Mouse (Mus musculus): ENCODE measurements around the gene Skiv2l. TPM values are rescaled to one million over a fixed set of nuclear protein-coding genes. Genes with fewer than 3 reads are reported as not detected.
"Not testable (repeated sequence)": the region's sequence is repeated elsewhere in the genome, so short reads cannot be mapped to it uniquely, and the experiment has no call there.

The Skiv2l gene
- polyA plus RNA-seq, 1 experiment from 2014 or later = 45.9 TPM

- not testable (repeated sequence) for ATAC-seq (replicated peaks; ENCODE audit: low FRiP score, low TSS enrichment, low read depth); H3K4me2 ChIP-seq (ENCODE audit: low read length); H3K9me3 ChIP-seq (ENCODE audit: control insufficient read depth, low read length); H3K4me1 ChIP-seq (replicated peaks; ENCODE audit: control insufficient read depth, insufficient read depth, low read length); H3K27ac ChIP-seq (ENCODE audit: low read depth); DNase-seq (ENCODE audit: low spot score); H3K36me3 ChIP-seq (ENCODE audit: control insufficient read depth, insufficient read depth, low read length); H3K4me3 ChIP-seq (ENCODE audit: low read depth, low read length); H3K9ac ChIP-seq (ENCODE audit: low read length); H3K27me3 ChIP-seq (replicated peaks; ENCODE audit: control insufficient read depth, insufficient read depth, low read length)
- WGBS = 93% methylated on average over 16 of the region's 16 CpGs
These were observed 49.2 kb downstream of the Skiv2l start for GRCm38 (mm10) chr17:34800781-34801305.

GRCm38 (mm10) chr17:34799531-34799925, 50.5 kb downstream of the Skiv2l start:
- H3K4me3 ChIP-seq (ENCODE audit: low read depth, low read length) = no peak overlapping the region
- H3K36me3 ChIP-seq (ENCODE audit: control insufficient read depth, insufficient read depth, low read length) = no peaks in the 10 kb centered on the region
- no peak overlapping the region for H3K27ac ChIP-seq (ENCODE audit: low read depth)
- H3K27me3 ChIP-seq (replicated peaks; ENCODE audit: control insufficient read depth, insufficient read depth, low read length) = no peaks in the 10 kb centered on the region
- ATAC-seq (replicated peaks; ENCODE audit: low FRiP score, low TSS enrichment, low read depth) (no peak), DNase-seq (ENCODE audit: low spot score) (no peak)
- no peak overlapping the region for H3K4me2 ChIP-seq (ENCODE audit: low read length)
- H3K9ac ChIP-seq (ENCODE audit: low read length) = no peak overlapping the region
- 90% methylated on average over 4 of the region's 4 CpGs for WGBS
- H3K4me1 ChIP-seq (replicated peaks; ENCODE audit: control insufficient read depth, insufficient read depth, low read length) = no peaks in the 10 kb centered on the region
- no peaks in the 10 kb centered on the region for H3K9me3 ChIP-seq (ENCODE audit: control insufficient read depth, low read length)

DNA sequence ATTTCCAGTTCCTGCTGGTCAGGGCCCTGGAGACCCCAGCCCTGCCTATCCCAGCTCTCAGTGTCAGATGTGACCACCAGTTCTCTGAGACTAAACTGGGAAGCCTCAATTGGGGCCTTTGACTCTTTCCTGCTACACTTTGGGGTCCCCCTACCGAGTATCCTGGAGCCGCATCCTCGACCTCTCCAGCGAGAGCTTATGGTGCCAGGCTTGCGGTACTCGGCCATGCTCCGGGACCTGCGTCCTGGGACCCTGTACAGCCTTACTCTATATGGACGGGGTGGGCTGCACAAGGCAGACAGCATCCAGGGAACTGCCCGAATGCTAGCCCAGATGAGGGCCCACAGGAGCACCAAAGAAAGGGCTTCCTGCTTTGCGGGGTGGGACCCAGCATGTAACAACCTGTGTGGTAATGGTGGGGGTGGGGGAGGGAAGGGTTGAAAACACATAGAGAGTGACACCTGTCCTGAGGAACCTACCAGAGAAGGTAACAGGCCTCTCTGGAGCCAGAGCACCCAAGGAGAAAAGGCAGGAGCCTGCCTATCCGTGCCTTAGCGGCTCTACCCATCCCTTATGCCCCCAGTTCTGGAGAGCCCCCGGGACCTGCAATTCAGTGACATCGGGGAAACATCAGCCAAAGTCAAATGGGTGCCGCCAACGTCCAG, 51.0 kb downstream of the Skiv2l start:
- no peak for ATAC-seq (replicated peaks; ENCODE audit: low FRiP score, low TSS enrichment, low read depth)
- DNase-seq (ENCODE audit: low spot score) = peak; percentile 4

DNA sequence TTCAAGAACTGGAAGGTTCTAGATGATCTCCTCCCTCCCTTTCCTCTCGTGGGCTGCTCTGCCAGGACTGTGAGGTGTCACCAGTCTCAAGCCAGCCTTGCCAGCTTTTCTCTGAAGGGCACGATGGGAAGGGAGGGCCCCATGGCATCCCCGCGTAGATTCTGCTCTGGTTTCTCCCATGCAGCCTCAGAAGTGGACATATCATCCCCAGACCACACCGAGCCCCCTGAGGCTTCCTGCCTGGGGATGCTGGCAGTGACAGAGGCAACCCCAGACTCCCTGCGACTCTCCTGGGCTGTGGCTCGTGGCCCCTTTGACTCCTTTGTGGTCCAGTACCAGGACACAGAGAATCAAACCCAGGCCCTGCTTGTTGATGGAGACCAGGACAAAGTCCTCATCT, 51.9 kb downstream of the Skiv2l start:
- H3K4me3 ChIP-seq (ENCODE audit: low read depth, low read length); H3K27ac ChIP-seq (ENCODE audit: low read depth); H3K36me3 ChIP-seq (ENCODE audit: control insufficient read depth, insufficient read depth, low read length); H3K9me3 ChIP-seq (ENCODE audit: control insufficient read depth, low read length); H3K4me1 ChIP-seq (replicated peaks; ENCODE audit: control insufficient read depth, insufficient read depth, low read length); DNase-seq (ENCODE audit: low spot score); H3K9ac ChIP-seq (ENCODE audit: low read length); ATAC-seq (replicated peaks; ENCODE audit: low FRiP score, low TSS enrichment, low read depth); H3K27me3 ChIP-seq (replicated peaks; ENCODE audit: control insufficient read depth, insufficient read depth, low read length); H3K4me2 ChIP-seq (ENCODE audit: low read length): not testable (repeated sequence)
- 82% methylated on average over 7 of the region's 7 CpGs for WGBS

More for the DNA sequence above, 51.0 kb downstream of the Skiv2l start:
- no peak overlapping the region for H3K27ac ChIP-seq (ENCODE audit: low read depth)
- H3K27me3 ChIP-seq (replicated peaks; ENCODE audit: control insufficient read depth, insufficient read depth, low read length) = no peaks in the 10 kb centered on the region
- WGBS = 93% methylated on average over 14 of the region's 17 CpGs
- no peaks in the 10 kb centered on the region for H3K36me3 ChIP-seq (ENCODE audit: control insufficient read depth, insufficient read depth, low read length)
- H3K4me3 ChIP-seq (ENCODE audit: low read depth, low read length) = no peak overlapping the region
- no peak overlapping the region for H3K9ac ChIP-seq (ENCODE audit: low read length)
- H3K4me2 ChIP-seq (ENCODE audit: low read length) = no peak overlapping the region
- H3K9me3 ChIP-seq (ENCODE audit: control insufficient read depth, low read length) = no peaks in the 10 kb centered on the region
- H3K4me1 ChIP-seq (replicated peaks; ENCODE audit: control insufficient read depth, insufficient read depth, low read length) = no peaks in the 10 kb centered on the region

GRCm38 (mm10) chr17:34797211-34797995, 52.6 kb downstream of the Skiv2l start:
- not testable (repeated sequence) for DNase-seq (ENCODE audit: low spot score); H3K4me1 ChIP-seq (replicated peaks; ENCODE audit: control insufficient read depth, insufficient read depth, low read length); H3K27ac ChIP-seq (ENCODE audit: low read depth); H3K4me2 ChIP-seq (ENCODE audit: low read length); H3K9ac ChIP-seq (ENCODE audit: low read length); H3K36me3 ChIP-seq (ENCODE audit: control insufficient read depth, insufficient read depth, low read length); H3K9me3 ChIP-seq (ENCODE audit: control insufficient read depth, low read length); H3K27me3 ChIP-seq (replicated peaks; ENCODE audit: control insufficient read depth, insufficient read depth, low read length); H3K4me3 ChIP-seq (ENCODE audit: low read depth, low read length); ATAC-seq (replicated peaks; ENCODE audit: low FRiP score, low TSS enrichment, low read depth)
- 86% methylated on average over 10 of the region's 10 CpGs for WGBS

DNA sequence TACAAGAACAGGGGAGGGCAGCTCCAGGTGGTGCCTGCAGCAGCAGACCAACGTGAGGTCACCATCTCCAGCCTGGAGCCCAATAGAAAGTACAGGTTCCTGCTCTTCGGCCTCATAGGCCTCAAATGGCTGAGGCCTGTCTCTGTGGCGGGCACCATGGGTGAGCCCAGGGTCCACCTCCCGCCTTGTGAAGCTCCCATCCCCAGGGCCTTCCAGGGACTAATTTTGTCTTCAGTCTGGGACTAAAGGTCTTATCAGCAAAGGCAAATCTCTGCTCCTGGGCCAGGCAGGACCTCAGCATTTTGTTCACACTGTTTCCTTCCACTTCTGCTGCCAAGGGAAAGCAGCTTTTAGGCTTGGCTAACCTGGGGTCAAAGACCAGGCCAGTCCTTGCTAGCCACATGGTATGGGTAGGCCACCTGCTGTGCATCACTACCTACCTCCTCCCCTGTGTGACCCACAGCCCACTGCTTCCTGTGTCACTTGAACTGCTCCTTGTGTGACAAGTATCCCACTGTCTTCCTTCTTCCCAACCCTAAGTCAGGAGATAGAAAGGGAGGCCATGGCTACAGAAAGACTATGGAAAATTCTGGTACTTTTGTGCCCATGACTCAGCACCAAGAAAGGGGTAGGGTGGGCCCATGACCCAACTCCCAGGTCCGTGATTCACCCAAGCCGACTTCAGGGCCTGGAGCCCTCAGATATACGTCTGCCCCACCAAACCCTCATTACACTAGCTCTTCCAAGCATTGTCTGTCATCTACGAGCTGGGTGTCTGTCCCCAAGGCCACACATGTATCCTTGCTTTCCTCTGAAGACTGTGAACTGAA, 53.5 kb downstream of the Skiv2l start:
- Histone ChIP-seq H3K4me3 (ENCODE audit: low read depth, low read length) (no peak overlapping the region), H3K27me3 (replicated peaks; ENCODE audit: control insufficient read depth, insufficient read depth, low read length) (no peaks in the 10 kb centered on the region), H3K9me3 (ENCODE audit: control insufficient read depth, low read length) (no peaks in the 10 kb centered on the region), H3K4me1 (replicated peaks; ENCODE audit: control insufficient read depth, insufficient read depth, low read length) (no peaks in the 10 kb centered on the region), H3K4me2 (ENCODE audit: low read length) (no peak overlapping the region), H3K27ac (ENCODE audit: low read depth) (no peak overlapping the region), H3K36me3 (ENCODE audit: control insufficient read depth, insufficient read depth, low read length) (no peaks in the 10 kb centered on the region), H3K9ac (ENCODE audit: low read length) (no peak overlapping the region)
- ATAC-seq (replicated peaks; ENCODE audit: low FRiP score, low TSS enrichment, low read depth) (no peak), DNase-seq (ENCODE audit: low spot score) (no peak)
- WGBS = 86% methylated on average over 8 of the region's 8 CpGs

- Histone ChIP-seq H3K9ac (ENCODE audit: low read length) (no peak overlapping the region), H3K36me3 (ENCODE audit: control insufficient read depth, insufficient read depth, low read length) (no peaks in the 10 kb centered on the region), H3K4me3 (ENCODE audit: low read depth, low read length) (no peak overlapping the region), H3K27me3 (replicated peaks; ENCODE audit: control insufficient read depth, insufficient read depth, low read length) (no peaks in the 10 kb centered on the region), H3K4me1 (replicated peaks; ENCODE audit: control insufficient read depth, insufficient read depth, low read length) (no peaks in the 10 kb centered on the region), H3K9me3 (ENCODE audit: control insufficient read depth, low read length) (no peaks in the 10 kb centered on the region), H3K27ac (ENCODE audit: low read depth) (no peak overlapping the region), H3K4me2 (ENCODE audit: low read length) (no peak overlapping the region)
- DNase-seq (ENCODE audit: low spot score) (peak; percentile 55), ATAC-seq (replicated peaks; ENCODE audit: low FRiP score, low TSS enrichment, low read depth) (no peak)
- WGBS = 65% methylated on average over 9 of the region's 9 CpGs
These were observed 54.4 kb downstream of the Skiv2l start for GRCm38 (mm10) chr17:34795633-34796032.

- no peaks in the 10 kb centered on the region for H3K4me1 ChIP-seq (replicated peaks; ENCODE audit: control insufficient read depth, insufficient read depth, low read length)
- DNase-seq (ENCODE audit: low spot score) = no peak
- no peaks in the 10 kb centered on the region for H3K27me3 ChIP-seq (replicated peaks; ENCODE audit: control insufficient read depth, insufficient read depth, low read length)
- H3K36me3 ChIP-seq (ENCODE audit: control insufficient read depth, insufficient read depth, low read length) = no peaks in the 10 kb centered on the region
- no peak overlapping the region for H3K27ac ChIP-seq (ENCODE audit: low read depth)
- no peak overlapping the region for H3K4me3 ChIP-seq (ENCODE audit: low read depth, low read length)
- WGBS = 91% methylated on average over 10 of the region's 10 CpGs
- no peak overlapping the region for H3K4me2 ChIP-seq (ENCODE audit: low read length)
- no peak overlapping the region for H3K9ac ChIP-seq (ENCODE audit: low read length)
- H3K9me3 ChIP-seq (ENCODE audit: control insufficient read depth, low read length) = no peaks in the 10 kb centered on the region
- no peak for ATAC-seq (replicated peaks; ENCODE audit: low FRiP score, low TSS enrichment, low read depth)
These were observed 55.0 kb downstream of the Skiv2l start for GRCm38 (mm10) chr17:34795016-34795415.
